Mouse (Mus musculus): ENCODE data around the gene Ror1. TPM values are rescaled to one million over a fixed set of nuclear protein-coding genes. Genes with fewer than 3 reads are reported as not detected.

Gene Ror1
- polyA plus RNA-seq, 1 experiment: 8.9 TPM

GRCm38 (mm10) chr4:100211331-100211730, 115.7 kb downstream of the Ror1 start:
- no peak for DNase-seq (ENCODE audit: low spot score)

GRCm38 (mm10) chr4:100214324-100215215, 119.0 kb downstream of the Ror1 start:
- DNase-seq (ENCODE audit: low spot score): no peak

- DNase-seq (ENCODE audit: low spot score): no peak
These were observed 121.0 kb downstream of the Ror1 start for GRCm38 (mm10) chr4:100216587-100216986.

- no peak for DNase-seq (ENCODE audit: low spot score)
These were observed 123.4 kb downstream of the Ror1 start for GRCm38 (mm10) chr4:100219026-100219425.

- DNase-seq (ENCODE audit: low spot score): no peak
These were observed 124.0 kb downstream of the Ror1 start for GRCm38 (mm10) chr4:100219599-100219998.

GRCm38 (mm10) chr4:100221978-100222737, 126.6 kb downstream of the Ror1 start:
- DNase-seq (ENCODE audit: low spot score): no peak

GRCm38 (mm10) chr4:100223532-100223931, 127.9 kb downstream of the Ror1 start:
- no peak for DNase-seq (ENCODE audit: low spot score)

- no peak for DNase-seq (ENCODE audit: low spot score)
These were observed 128.4 kb downstream of the Ror1 start for GRCm38 (mm10) chr4:100223965-100224364.

- DNase-seq (ENCODE audit: low spot score): no peak
These were observed 131.0 kb downstream of the Ror1 start for GRCm38 (mm10) chr4:100226619-100227018.

GRCm38 (mm10) chr4:100228106-100228505, 132.5 kb downstream of the Ror1 start:
- no peak for DNase-seq (ENCODE audit: low spot score)

GRCm38 (mm10) chr4:100230245-100230644, 134.7 kb downstream of the Ror1 start:
- no peak for DNase-seq (ENCODE audit: low spot score)

- DNase-seq (ENCODE audit: low spot score): no peak
These were observed 135.4 kb downstream of the Ror1 start for GRCm38 (mm10) chr4:100230963-100231362.

GRCm38 (mm10) chr4:100231906-100232305, 136.3 kb downstream of the Ror1 start:
- no peak for DNase-seq (ENCODE audit: low spot score)

GRCm38 (mm10) chr4:100232541-100232940, 136.9 kb downstream of the Ror1 start:
- no peak for DNase-seq (ENCODE audit: low spot score)

GRCm38 (mm10) chr4:100233770-100234169, 138.2 kb downstream of the Ror1 start:
- no peak for DNase-seq (ENCODE audit: low spot score)

- DNase-seq (ENCODE audit: low spot score): no peak
These were observed 140.7 kb downstream of the Ror1 start for GRCm38 (mm10) chr4:100236339-100236738.

- no peak for DNase-seq (ENCODE audit: low spot score)
These were observed 146.6 kb downstream of the Ror1 start for GRCm38 (mm10) chr4:100242061-100242756.

- DNase-seq (ENCODE audit: low spot score): no peak
These were observed 148.7 kb downstream of the Ror1 start for GRCm38 (mm10) chr4:100244250-100244649.

GRCm38 (mm10) chr4:100244701-100245100, 149.1 kb downstream of the Ror1 start:
- DNase-seq (ENCODE audit: low spot score): no peak

GRCm38 (mm10) chr4:100247826-100248225, 152.2 kb downstream of the Ror1 start:
- no peak for DNase-seq (ENCODE audit: low spot score)

- DNase-seq (ENCODE audit: low spot score): no peak
These were observed 152.7 kb downstream of the Ror1 start for GRCm38 (mm10) chr4:100248273-100248672.

- no peak for DNase-seq (ENCODE audit: low spot score)
These were observed 155.7 kb downstream of the Ror1 start for GRCm38 (mm10) chr4:100251270-100251669.
